Comparison of ENCODE assay signal across 7 mouse cellular contexts in the genomic region with DNA sequence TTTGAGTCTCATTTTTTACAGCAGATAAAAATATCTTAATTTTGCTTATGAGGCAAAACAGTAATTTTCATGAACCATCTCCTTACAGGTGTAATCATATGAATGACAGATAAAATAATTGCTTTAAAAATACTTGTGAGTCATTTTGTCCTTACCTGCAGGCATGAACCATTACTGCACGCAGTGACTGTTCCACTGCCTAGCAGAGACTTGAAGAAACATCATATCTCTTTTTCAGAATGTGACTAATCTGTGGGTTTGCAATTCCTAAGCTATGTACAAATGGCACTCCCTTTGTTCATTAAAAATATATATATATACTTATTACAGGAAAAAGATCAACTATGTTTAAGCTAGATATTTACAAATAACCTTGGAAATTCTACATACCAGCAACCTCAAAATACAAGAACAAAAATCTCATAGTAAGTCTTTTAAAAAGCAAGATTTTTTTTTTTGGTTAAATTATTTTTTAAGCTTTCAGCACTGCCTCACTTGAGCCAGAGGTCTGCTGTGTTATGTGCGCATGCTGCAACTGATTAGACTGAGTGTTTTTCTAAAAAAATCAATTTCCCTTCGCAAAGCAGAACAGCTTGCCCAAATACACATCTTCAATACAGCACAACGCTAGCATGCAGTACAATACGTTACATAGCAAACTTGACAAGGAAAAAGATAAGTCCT.
DNase-seq lines count a peak whose midpoint lies in the region; ATAC-seq lines count a peak whose summit lies in the region.

No protein-coding gene starts in this region.

- peak overlapping the region; percentile 63 for H3K4me2 ChIP-seq in forebrain, embryonic 15.5 days (replicated peaks)
- H3K4me2 ChIP-seq in liver, embryonic 15.5 days: peak overlapping the region; percentile 71

- no peaks in the 10 kb centered on the region for H3K9me3 ChIP-seq in forebrain, embryonic 15.5 days
- H3K9me3 ChIP-seq in liver, embryonic 15.5 days (replicated peaks): no peaks in the 10 kb centered on the region

- DNase-seq in 3T3-L1 (ENCODE audit: low read depth, low spot score) (peak; percentile 56), 416B (ENCODE audit: low read depth) (peak; percentile 59)
- no peak for DNase-seq in thymus, postnatal 0 days (ENCODE audit: low spot score)
- no peak for DNase-seq in left cerebral cortex, adult 11 months (ENCODE audit: low spot score)
- DNase-seq in adrenal gland, adult (ENCODE audit: inconsistent age in 2 of 2, low spot score in 1 of 2): no peak

- H3K27me3 ChIP-seq in forebrain, embryonic 15.5 days: no peaks in the 10 kb centered on the region
- no peaks in the 10 kb centered on the region for H3K27me3 ChIP-seq in liver, embryonic 15.5 days

- peaks cover 15% of the 10 kb centered on the region for H3K4me1 ChIP-seq in forebrain, embryonic 15.5 days
- peaks cover 8% of the 10 kb centered on the region; the same call in 1 of the 2 replicates for H3K4me1 ChIP-seq in liver, embryonic 15.5 days (replicated peaks)

- no peaks in the 10 kb centered on the region for H3K36me3 ChIP-seq in forebrain, embryonic 15.5 days
- H3K36me3 ChIP-seq in liver, embryonic 15.5 days (replicated peaks): no peaks in the 10 kb centered on the region

- H3K27ac ChIP-seq in forebrain, embryonic 15.5 days (replicated peaks): peak overlapping the region; percentile 95
- H3K27ac ChIP-seq in liver, embryonic 15.5 days (replicated peaks): peak overlapping the region; percentile 56

- peak overlapping the region; percentile 55 for H3K9ac ChIP-seq in forebrain, embryonic 15.5 days (replicated peaks)
- peak overlapping the region; percentile 35 for H3K9ac ChIP-seq in liver, embryonic 15.5 days

- peak overlapping the region; percentile 54 for H3K4me3 ChIP-seq in forebrain, embryonic 15.5 days
- H3K4me3 ChIP-seq in liver, embryonic 15.5 days (replicated peaks): peak overlapping the region; percentile 57

- peak; percentile 70 for ATAC-seq in forebrain, embryonic 15.5 days (replicated peaks)
- peak; percentile 58 for ATAC-seq in liver, embryonic 15.5 days (ENCODE audit: insufficient read depth)

- 19% methylated on average over 5 of the region's 5 CpGs for WGBS in forebrain, embryonic 15.5 days
- 15% methylated on average over 5 of the region's 5 CpGs for WGBS in liver, embryonic 15.5 days (ENCODE audit: insufficient replicate concordance)

Comparison
In these comparisons a context has a peak if more than half of its experiments do, and no peak if none do; other contexts are left out.
1. DNase-seq: peak in 3T3-L1 (single experiment) and 416B (single experiment); none in thymus, postnatal 0 days (single experiment), left cerebral cortex, adult 11 months (single experiment) and adrenal gland, adult (0 of 2).